Mouse (Mus musculus): ENCODE data around the gene Sult1a1.

- TF ChIP-seq CTCF (IDR thresholded peaks at IDR 0.05; ENCODE audit: low read depth, low read length) (no peak), POLR2A (IDR thresholded peaks at IDR 0.05; ENCODE audit: extremely low read depth, insufficient read depth, low read length) (no peak)
Observed at GRCm38 (mm10) chr7:126702861-126703756, 26.9 kb upstream of the Sult1a1 start.

Data from liver, adult 2 months (tissue).